Mouse (Mus musculus) neural tube, embryonic 13.5 days (tissue): ENCODE measurements at regions not wholly inside any gene's neighbourhood (a gene's known extent, or its start where the extent isn't known, plus 50 kb on each side); places are given as distances from the start of the nearest gene placed in this dataset.
A peak's percentile ranks its signal among the peaks of the same experiment; 100 is the strongest.

Experiments
- ATAC-seq: fragments of 200-750 bp; cut with Nextera tagmentation; 2 replicates; pipeline ENCODE4 v1.8.0; 2017; ENCODE audit warnings: low read depth, mild to moderate bottlenecking, moderate TSS enrichment, moderate library complexity
- H3K27ac ChIP-seq: fragments of 300-500 bp; sonication (generic); replicated peaks from 2 replicates; pipeline ENCODE4 v1.5.1; 2015; ENCODE audit warnings: moderate library complexity, mild to moderate bottlenecking, inconsistent platforms
- H3K27me3 ChIP-seq: fragments of 300-500 bp; sonication (generic); 2 replicates; pipeline ENCODE4 v1.6.1; 2015; ENCODE audit warnings: mild to moderate bottlenecking, inconsistent platforms
- H3K36me3 ChIP-seq: fragments of 300-500 bp; sonication (generic); 2 replicates; pipeline ENCODE4 v1.6.1; 2015; ENCODE audit warnings: mild to moderate bottlenecking, inconsistent platforms
- H3K4me1 ChIP-seq: fragments of 300-500 bp; sonication (generic); replicated peaks from 2 replicates; pipeline ENCODE4 v1.6.1; 2015; ENCODE audit warnings: inconsistent platforms
- H3K4me2 ChIP-seq: fragments of 300-500 bp; sonication (generic); 2 replicates; pipeline ENCODE4 v1.6.1; 2015; ENCODE audit warnings: inconsistent platforms, mild to moderate bottlenecking, moderate library complexity
- H3K4me3 ChIP-seq: fragments of 300-500 bp; sonication (generic); 2 replicates; pipeline ENCODE4 v1.5.1; 2015; ENCODE audit warnings: mild to moderate bottlenecking, inconsistent platforms
- H3K9ac ChIP-seq: fragments of 300-500 bp; sonication (generic); 2 replicates; pipeline ENCODE4 v1.6.1; 2015; ENCODE audit warnings: moderate library complexity, mild to moderate bottlenecking, inconsistent platforms
- H3K9me3 ChIP-seq: fragments of 300-500 bp; sonication (generic); 2 replicates; pipeline ENCODE4 v1.6.1; 2016; ENCODE audit warnings: inconsistent platforms
- WGBS: fragments of 180-500 bp; shearing (Covaris S2); methylation state at CpG from one replicate; pipeline ENCODE4 v1.1.7; 2015; 5-methylcytosine and 5-hydroxymethylcytosine counted together

DNA sequence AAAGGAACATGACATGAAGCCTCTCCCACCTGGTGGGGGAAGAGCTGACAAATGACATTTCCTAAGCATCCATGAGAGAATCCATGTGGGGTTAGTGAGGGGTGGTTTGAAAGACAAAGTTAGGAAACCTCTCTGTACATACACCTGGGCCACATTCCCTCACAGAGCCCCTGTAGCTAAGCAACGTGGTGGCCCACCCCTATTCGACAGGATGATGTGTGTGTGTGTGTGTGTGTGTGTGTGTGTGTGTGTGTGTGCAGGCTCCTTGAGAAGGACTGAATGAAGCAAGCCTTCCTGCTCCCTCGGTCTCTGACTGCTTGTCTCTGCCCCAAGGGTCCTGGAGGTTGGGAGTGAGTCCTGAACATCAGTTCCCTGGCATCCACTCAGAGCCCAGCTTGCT is 80.7 kb upstream of the Camk1g start:
- Histone ChIP-seq H3K4me2 (no peak overlapping the region), H3K4me1 (peaks cover 17% of the 10 kb centered on the region), H3K27ac (peak overlapping the region; percentile 81; the same call in 1 of the 2 replicates), H3K9me3 (no peaks in the 10 kb centered on the region), H3K9ac (no peak overlapping the region), H3K27me3 (no peaks in the 10 kb centered on the region; the same call in 1 of the 2 replicates), H3K36me3 (no peaks in the 10 kb centered on the region), H3K4me3 (no peak overlapping the region)
- WGBS: 33% methylated on average over 3 of the region's 3 CpGs
- 0 out of 2 replicates have a peak, but pooled peaks have one; percentile 16 for ATAC-seq

DNA sequence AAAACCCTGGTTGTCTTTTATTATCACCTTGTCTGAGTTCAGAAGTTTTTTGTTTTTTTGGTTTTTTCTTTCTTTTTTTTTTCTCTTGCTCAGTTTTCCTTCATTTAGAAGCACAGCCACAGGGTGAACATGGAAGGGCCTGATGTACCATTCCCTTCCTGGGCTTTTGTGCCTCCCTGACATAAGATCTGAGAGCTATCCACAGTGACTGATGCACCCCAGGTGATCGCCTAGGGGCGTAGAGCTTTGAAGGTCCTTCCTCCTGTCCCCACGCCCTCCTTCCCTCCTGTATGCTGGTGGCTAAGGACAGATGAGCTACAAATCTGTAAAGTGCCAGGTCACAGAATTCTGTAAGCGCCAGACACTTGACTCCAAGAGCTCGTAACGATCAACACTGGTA is 80.1 kb upstream of the Camk1g start:
- Histone ChIP-seq H3K27ac (peak overlapping the region; percentile 81), H3K4me3 (no peak overlapping the region), H3K9ac (peak overlapping the region; percentile 53; the same call in 1 of the 2 replicates), H3K36me3 (no peaks in the 10 kb centered on the region), H3K4me2 (no peak overlapping the region), H3K27me3 (no peaks in the 10 kb centered on the region; the same call in 1 of the 2 replicates), H3K4me1 (peaks cover 17% of the 10 kb centered on the region), H3K9me3 (no peaks in the 10 kb centered on the region)
- WGBS: 53% methylated on average over 6 of the region's 6 CpGs
- ATAC-seq: no peak

DNA sequence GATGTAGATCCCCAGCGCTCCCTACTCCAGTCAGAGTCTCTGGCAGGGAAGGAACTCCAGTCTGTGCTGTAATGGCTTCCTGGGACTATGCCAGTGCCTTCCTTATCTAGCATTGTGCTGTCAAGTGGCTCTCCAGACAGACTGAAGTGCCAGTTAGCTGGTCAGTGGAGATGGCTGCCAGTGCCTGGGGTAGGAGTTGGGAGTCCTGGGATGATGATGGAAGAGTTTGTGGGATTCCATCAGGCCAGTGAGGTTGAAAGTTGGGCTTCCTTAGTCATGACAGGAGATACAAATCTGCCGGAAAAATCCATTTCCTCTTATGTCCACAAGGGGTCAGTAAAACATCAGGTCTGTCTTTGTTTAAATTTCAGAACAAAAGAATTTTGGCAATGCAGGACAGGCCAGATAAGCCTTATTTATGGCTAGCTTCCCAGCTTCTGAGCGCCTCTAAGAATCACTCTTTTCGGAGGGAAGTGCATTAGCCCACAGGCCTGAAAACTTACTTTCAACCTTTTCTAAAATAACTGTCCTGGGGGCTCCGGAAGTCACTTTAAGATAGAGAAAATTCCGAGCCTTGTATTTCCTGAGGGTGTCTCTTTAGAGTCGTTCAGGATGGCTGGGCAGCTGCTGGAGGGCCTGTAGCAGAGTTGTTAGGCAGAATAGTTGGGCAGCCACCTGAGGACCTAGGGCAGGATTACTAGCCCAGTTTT is 79.5 kb upstream of the Camk1g start:
- no peak overlapping the region for H3K4me2 ChIP-seq
- peak overlapping the region; percentile 81 for H3K27ac ChIP-seq
- no peaks in the 10 kb centered on the region for H3K36me3 ChIP-seq
- H3K4me3 ChIP-seq: no peak overlapping the region
- H3K9ac ChIP-seq: peak overlapping the region; percentile 53
- peaks cover 17% of the 10 kb centered on the region for H3K4me1 ChIP-seq
- no peaks in the 10 kb centered on the region; the same call in 1 of the 2 replicates for H3K27me3 ChIP-seq
- ATAC-seq: peak; percentile 60
- H3K9me3 ChIP-seq: no peaks in the 10 kb centered on the region
- WGBS: 15% methylated on average over 7 of the region's 7 CpGs

DNA sequence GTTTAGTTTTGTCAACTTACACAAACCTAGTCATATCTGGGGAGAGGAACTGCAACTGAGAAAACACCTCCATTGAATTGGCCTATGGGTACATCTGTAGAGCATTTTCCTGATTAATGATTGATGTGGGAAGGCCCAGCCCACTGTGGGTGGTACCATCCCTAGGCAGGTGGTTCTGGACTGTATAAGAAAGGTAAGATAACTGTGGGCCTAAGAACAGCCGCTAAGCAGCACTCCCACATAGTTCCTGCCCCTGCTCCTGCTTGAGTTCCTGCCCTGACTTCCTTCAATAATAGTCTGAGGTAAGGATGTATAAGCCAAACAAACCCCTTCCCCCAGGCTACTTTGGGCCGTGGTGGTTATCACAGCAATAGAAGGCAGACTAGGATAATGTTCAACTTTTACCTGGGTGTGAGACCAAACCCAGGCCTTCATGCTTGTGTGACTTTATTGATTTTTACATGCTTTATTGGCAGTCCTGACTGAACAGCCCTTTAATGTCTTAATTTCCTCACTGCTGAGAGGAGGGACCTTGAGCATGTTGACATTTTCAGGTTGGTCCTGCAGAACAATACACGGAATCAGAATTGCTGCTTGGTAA is 78.8 kb upstream of the Camk1g start:
- Histone ChIP-seq H3K27me3 (no peaks in the 10 kb centered on the region; the same call in 1 of the 2 replicates), H3K4me1 (peaks cover 17% of the 10 kb centered on the region), H3K9ac (no peak overlapping the region), H3K27ac (peak overlapping the region; percentile 59), H3K4me3 (no peak overlapping the region), H3K36me3 (no peaks in the 10 kb centered on the region), H3K4me2 (no peak overlapping the region), H3K9me3 (no peaks in the 10 kb centered on the region)
- 80% methylated on average over 3 of the region's 3 CpGs for WGBS
- ATAC-seq: peak; percentile 26; the same call in 1 of the 2 replicates

DNA sequence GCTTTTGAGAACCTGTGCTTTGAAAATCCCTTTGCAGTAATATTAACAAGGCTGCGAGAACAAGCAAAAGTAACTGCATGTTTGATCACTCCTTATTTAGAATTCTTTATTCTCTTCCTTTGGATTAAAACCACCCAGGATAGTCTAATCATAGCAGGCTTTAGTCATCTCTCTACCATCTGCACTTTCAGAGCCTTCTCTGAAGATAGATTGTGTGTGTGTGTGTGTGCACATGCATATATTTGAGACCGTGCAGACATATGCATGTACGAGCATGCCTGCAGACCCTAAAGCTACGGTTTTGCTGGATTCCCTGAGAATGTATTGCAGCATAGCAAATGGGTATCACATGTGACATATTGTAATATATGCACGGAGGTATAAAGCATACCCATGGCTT is 77.5 kb upstream of the Camk1g start:
- no peak for ATAC-seq
- H3K36me3 ChIP-seq: no peaks in the 10 kb centered on the region
- no peak overlapping the region for H3K4me2 ChIP-seq
- H3K4me3 ChIP-seq: no peak overlapping the region
- no peak overlapping the region for H3K27ac ChIP-seq
- peaks cover 17% of the 10 kb centered on the region for H3K4me1 ChIP-seq
- 86% methylated on average over 5 of the region's 5 CpGs for WGBS
- H3K9me3 ChIP-seq: no peaks in the 10 kb centered on the region
- no peaks in the 10 kb centered on the region; the same call in 1 of the 2 replicates for H3K27me3 ChIP-seq
- no peak overlapping the region for H3K9ac ChIP-seq

DNA sequence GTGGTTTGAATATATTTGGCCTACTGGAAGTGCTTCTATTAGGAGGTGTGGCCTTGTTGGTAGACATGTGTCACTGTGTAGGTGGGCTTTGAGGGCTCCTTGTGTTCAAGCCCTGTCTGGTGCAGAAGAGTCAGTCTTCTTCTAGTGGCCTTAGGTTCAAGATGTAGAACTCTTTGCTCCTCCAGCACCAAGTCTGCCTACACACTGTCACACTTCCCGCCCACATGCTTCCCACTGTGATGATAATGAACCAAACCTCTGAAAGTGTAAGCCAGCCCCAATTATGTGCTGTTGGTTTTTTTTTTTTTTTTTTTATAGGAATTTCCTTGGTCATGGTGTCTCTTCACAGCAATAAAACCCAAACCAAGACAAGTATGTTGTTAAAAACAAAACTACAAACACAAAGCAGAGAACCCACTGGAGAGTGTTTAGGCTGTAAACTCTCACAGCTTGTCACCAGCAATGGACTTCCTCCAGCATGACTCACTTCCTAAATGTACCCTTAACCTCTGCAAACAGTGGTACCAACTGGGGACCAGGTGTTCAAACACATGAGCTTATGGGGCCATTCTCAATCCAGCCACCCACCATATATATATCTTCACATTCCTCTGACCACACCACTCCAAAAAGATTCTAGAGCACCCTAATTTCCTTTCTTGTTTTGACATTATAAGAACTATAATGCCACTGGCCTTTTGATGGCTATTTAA is 74.0 kb upstream of the Camk1g start:
- peaks cover 6% of the 10 kb centered on the region; the same call in 1 of the 2 replicates for H3K27me3 ChIP-seq
- no peak overlapping the region for H3K4me3 ChIP-seq
- no peaks in the 10 kb centered on the region for H3K9me3 ChIP-seq
- H3K9ac ChIP-seq: no peak overlapping the region
- WGBS: 75% methylated on average over 1 of the region's 1 CpGs
- no peak overlapping the region for H3K27ac ChIP-seq
- no peak for ATAC-seq
- no peak overlapping the region for H3K4me2 ChIP-seq
- H3K4me1 ChIP-seq: no peaks in the 10 kb centered on the region
- H3K36me3 ChIP-seq: no peaks in the 10 kb centered on the region

- Histone ChIP-seq H3K9ac (no peak overlapping the region), H3K4me1 (0 out of 2 replicates have a peak, but pooled peaks cover 4% of the 10 kb centered on the region), H3K9me3 (no peaks in the 10 kb centered on the region), H3K36me3 (no peaks in the 10 kb centered on the region), H3K4me2 (no peak overlapping the region), H3K27me3 (peaks cover 6% of the 10 kb centered on the region), H3K27ac (no peak overlapping the region), H3K4me3 (no peak overlapping the region)
- WGBS: 0% methylated on average over 1 of the region's 1 CpGs
- no peak for ATAC-seq
Measured at GRCm38 (mm10) chr1:193440512-193440911, 70.4 kb upstream of the Camk1g start.

DNA sequence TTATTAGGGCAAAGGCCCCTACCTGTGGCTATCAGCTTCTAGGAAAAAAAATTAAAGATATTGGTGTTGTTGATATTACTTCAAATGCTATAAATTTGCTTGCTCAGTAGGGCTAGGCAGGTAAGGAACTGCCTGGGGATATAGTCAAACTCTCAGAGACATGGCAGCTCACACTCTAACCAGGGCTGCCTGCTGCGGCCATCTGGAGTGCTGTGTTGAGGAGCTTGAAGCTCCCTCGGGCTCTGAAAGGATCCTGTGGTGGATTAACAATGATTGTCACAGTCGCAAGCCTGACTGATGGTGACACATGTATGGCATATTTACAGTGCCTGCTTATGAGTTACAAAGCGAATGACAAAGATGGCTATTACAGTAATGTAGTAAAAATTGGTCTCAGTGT is 64.2 kb upstream of the Camk1g start:
- ATAC-seq: no peak
- WGBS: 40% methylated on average over 4 of the region's 4 CpGs
- Histone ChIP-seq H3K9ac (no peak overlapping the region), H3K27ac (peak overlapping the region; percentile 80; the same call in 1 of the 2 replicates), H3K4me2 (no peak overlapping the region), H3K36me3 (no peaks in the 10 kb centered on the region), H3K4me1 (peaks cover 41% of the 10 kb centered on the region), H3K4me3 (no peak overlapping the region), H3K27me3 (peaks cover under 1% of the 10 kb centered on the region), H3K9me3 (no peaks in the 10 kb centered on the region)

- H3K9ac ChIP-seq: 0 out of 2 replicates have a peak overlapping the region, but pooled peaks have one; percentile 18
- H3K4me1 ChIP-seq: peaks cover 41% of the 10 kb centered on the region
Measured at GRCm38 (mm10) chr1:193433493-193434021, 63.5 kb upstream of the Camk1g start.

GRCm38 (mm10) chr1:193430231-193430630 is 60.1 kb upstream of the Camk1g start:
- no peak overlapping the region for H3K4me2 ChIP-seq
- H3K27me3 ChIP-seq: no peaks in the 10 kb centered on the region
- peak overlapping the region; percentile 64 for H3K27ac ChIP-seq
- no peaks in the 10 kb centered on the region for H3K36me3 ChIP-seq
- H3K4me1 ChIP-seq: peaks cover 37% of the 10 kb centered on the region
- 43% methylated on average over 8 of the region's 8 CpGs for WGBS
- H3K9ac ChIP-seq: no peak overlapping the region
- no peaks in the 10 kb centered on the region for H3K9me3 ChIP-seq
- ATAC-seq: peak; percentile 32; the same call in 1 of the 2 replicates
- H3K4me3 ChIP-seq: no peak overlapping the region

More at GRCm38 (mm10) chr1:193433493-193434021, 63.5 kb upstream of the Camk1g start:
- ATAC-seq: peak; percentile 72
- no peaks in the 10 kb centered on the region for H3K9me3 ChIP-seq
- no peaks in the 10 kb centered on the region; the same call in 1 of the 2 replicates for H3K27me3 ChIP-seq
- no peak overlapping the region for H3K4me2 ChIP-seq
- H3K27ac ChIP-seq: peak overlapping the region; percentile 80
- no peak overlapping the region for H3K4me3 ChIP-seq
- no peaks in the 10 kb centered on the region for H3K36me3 ChIP-seq
- 7% methylated on average over 7 of the region's 7 CpGs for WGBS

GRCm38 (mm10) chr1:193423653-193424075 is 53.6 kb upstream of the Camk1g start:
- Histone ChIP-seq H3K36me3 (no peaks in the 10 kb centered on the region), H3K9me3 (no peaks in the 10 kb centered on the region), H3K9ac (peak overlapping the region; percentile 26; the same call in 1 of the 2 replicates), H3K4me3 (no peak overlapping the region), H3K4me2 (no peak overlapping the region), H3K4me1 (peaks cover 26% of the 10 kb centered on the region), H3K27me3 (no peaks in the 10 kb centered on the region), H3K27ac (peak overlapping the region; percentile 43; the same call in 1 of the 2 replicates)
- ATAC-seq: peak; percentile 28; the same call in 1 of the 2 replicates
- WGBS: 42% methylated on average over 8 of the region's 8 CpGs
